Mouse (Mus musculus): Measurements from ENCODE around the gene Parp4.

Gene Parp4

DNA sequence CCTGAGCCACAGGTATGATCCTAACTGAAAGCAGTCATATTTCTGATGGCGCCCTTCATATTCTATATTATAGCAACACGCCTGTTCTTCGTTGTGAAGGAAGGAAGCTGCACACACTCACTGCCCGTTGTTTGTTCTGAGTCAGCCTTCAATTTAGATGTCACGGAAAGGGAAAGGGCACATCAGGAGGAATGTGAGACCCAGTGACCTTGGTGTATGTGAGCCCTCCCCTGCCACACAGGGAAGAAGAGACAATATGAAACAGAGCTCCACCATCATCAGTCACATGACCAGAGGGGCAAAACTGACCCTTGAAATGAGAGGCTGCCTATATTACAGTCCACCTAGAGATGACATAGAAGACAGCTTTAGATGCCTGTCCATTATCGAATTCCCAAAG is 6.9 kb downstream of the Parp4 start:
- no peak for TF ChIP-seq GATA4 (IDR thresholded peaks at IDR 0.05; ENCODE audit: insufficient replicate concordance, low read length)

DNA sequence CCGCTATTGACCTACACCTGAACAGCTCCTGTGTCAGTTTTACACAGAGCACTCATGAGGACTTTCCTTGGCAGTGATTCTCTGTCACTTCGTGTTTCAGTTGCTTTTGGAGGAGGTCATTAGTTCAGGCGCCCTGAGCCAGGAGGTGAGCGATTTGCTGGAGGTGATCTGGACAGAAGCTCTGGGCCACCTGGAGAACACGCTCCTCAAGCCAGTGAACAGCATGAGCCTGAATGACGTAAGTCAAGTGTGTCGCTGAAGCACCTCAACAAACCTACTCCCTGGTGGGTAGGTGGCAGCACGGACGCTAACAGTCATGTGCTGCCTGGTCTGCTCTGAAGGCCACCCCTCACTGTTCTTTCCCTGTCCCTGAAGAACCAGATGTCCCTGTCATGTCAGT is 16.8 kb downstream of the Parp4 start:
- TF ChIP-seq GATA4 (IDR thresholded peaks at IDR 0.05; ENCODE audit: insufficient replicate concordance, low read length), result no peak

DNA sequence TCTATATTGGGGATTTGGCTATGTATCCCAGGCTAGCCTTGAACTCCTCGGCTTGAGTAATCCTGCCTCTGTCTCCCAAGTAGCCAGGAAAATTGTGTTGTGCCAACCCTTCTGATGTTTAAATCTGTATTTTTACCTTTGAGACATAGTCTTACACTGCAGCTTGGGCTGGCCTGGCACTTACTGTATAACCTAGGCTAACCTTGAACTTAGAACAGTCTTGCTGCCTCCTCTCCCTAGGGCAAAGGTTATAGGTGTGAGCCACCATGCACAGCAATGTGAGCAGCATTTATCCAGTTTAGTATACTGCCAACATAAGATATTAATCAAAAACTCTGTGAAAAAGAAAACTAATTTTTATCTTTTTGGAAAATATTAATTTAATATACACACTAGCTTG is 19.4 kb downstream of the Parp4 start:
- TF ChIP-seq GATA4 (IDR thresholded peaks at IDR 0.05; ENCODE audit: insufficient replicate concordance, low read length), result no peak

DNA sequence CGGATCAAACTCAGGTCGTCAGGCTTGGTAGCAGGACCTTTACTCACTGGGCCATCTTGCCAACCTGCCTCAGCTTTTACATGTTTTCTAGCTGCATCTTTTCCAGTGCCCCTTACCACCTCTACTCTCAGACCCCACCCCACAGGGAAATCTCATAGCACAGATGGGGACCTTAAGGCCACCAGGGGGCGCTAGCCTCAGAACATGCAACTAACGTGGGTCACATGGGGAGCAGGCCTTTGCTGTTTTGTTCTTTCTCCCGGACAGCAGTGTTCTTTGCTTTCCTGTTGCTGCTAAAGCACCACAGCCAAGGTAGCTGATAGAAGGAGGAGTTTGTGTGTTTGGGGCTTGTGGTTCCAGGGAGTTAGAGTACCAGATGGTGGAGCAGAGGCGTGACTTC is 23.3 kb downstream of the Parp4 start:
- TF ChIP-seq GATA4 (IDR thresholded peaks at IDR 0.05; ENCODE audit: insufficient replicate concordance, low read length), result no peak

DNA sequence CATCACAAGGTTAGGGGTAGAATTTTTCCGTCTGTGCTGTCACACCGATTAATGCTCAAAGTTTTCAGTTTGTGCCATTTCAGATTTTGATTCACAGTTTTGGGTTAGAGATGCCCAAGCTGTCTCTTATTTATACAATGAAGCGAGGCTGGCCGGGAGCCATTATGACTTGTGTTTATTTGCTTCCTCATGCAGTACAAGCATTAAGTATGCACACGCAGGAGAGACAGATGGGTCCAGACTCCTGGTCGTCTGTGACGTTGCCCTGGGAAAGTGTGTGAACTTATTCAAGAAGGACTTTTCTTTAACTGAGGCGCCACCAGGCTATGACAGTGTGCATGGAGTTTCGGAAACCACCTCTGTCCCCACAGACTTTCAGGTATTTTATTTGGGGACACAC is 26.6 kb downstream of the Parp4 start:
- TF ChIP-seq GATA4 (IDR thresholded peaks at IDR 0.05; ENCODE audit: insufficient replicate concordance, low read length), result no peak

DNA sequence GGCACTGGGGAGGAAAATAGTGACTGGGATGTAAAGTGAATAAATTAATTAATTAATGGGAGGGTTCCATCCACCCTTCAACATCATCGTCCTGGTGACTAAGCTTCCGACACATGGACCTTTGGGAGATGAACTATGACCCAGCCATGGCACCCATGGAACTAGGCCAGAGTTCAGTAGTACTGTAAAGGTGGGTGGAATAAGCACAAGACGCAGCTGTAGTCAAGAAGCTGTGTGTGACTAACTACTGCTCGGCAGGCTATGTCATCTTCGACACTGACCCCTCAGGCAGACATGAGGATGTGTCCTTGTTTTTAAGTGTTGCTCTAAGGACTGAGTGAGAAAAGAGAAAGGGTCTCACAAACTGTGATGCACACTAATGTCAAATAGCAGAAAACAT is 29.0 kb downstream of the Parp4 start:
- TF ChIP-seq GATA4 (IDR thresholded peaks at IDR 0.05; ENCODE audit: insufficient replicate concordance, low read length), result no peak

DNA sequence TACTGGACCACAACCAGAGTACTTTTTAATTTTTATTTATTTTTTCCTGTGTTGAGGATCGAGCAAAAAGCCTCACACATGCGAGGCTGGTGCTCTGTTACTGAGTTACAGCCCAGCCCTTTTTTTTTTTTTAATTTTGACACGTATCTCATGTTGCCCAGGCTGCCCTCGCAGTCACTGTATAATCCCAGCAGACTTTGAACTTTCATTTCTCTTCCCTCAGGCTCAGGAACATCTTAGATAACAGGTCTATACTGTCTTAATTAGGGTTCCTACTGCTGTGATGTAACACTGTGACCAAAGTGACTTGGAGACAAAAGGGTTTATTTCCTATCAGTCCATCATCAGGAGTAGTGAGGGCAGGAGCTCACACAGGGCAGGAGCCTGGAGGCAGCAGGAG is 29.7 kb downstream of the Parp4 start:
- no peak for TF ChIP-seq GATA4 (IDR thresholded peaks at IDR 0.05; ENCODE audit: insufficient replicate concordance, low read length)

DNA sequence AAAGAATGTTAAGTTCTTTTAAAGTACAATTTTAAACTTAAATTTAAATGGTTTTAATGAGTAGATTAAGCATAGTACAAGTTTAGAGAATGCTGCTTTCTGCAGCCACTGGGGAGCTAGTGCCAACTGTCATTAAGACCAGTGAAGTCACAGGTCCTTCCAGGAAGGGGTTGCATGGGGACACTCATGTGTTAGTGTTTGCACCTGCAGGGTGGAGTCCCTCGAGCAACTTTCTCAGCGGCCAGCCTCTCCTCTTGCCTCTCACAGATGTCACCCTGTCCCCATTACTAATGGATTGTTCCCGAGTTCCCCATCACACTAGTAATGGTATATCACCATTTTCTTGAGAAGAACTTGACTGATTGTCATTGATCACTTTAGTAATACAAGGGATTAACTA is 37.8 kb downstream of the Parp4 start:
- no peak for TF ChIP-seq GATA4 (IDR thresholded peaks at IDR 0.05; ENCODE audit: insufficient replicate concordance, low read length)

DNA sequence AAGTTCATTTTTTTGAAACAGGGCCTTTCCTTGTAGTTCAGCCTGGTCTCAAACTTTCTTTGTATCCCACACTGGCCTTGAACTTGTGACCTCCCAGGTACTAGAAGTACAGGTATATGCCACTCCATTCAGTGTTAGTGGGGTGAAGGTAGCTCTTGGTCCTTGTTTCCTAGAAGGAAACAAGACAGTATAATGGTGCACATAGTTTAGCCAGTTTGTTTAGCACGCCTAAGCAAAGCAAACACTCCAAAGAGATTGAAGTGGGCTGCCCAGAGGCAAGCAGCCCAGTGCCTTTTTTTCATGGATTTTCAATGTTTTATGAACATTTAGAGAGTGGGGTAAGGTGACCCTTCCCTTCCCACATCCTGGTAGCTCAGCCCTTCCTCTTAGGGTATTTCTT is 42.1 kb downstream of the Parp4 start:
- no peak for TF ChIP-seq GATA4 (IDR thresholded peaks at IDR 0.05; ENCODE audit: insufficient replicate concordance, low read length)

DNA sequence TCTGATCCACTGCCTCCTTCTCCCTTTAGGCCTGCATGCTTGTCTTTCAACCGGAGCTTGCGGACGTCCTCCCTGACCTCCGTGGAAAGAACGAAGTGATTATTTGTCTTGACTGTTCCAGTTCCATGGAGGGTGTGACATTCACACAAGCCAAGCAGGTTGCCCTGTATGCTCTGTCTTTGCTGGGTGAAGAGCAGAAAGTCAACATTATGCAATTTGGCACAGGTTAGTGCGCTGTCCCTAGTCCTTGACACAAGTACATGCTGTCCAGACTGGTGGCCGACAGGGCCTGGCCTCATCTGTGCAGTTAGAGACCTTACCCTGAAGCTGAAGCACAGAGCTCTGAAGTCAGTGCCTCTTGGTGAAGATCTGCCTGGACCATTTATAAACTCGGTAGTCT is 45.0 kb downstream of the Parp4 start:
- TF ChIP-seq GATA4 (IDR thresholded peaks at IDR 0.05; ENCODE audit: insufficient replicate concordance, low read length), result no peak

DNA sequence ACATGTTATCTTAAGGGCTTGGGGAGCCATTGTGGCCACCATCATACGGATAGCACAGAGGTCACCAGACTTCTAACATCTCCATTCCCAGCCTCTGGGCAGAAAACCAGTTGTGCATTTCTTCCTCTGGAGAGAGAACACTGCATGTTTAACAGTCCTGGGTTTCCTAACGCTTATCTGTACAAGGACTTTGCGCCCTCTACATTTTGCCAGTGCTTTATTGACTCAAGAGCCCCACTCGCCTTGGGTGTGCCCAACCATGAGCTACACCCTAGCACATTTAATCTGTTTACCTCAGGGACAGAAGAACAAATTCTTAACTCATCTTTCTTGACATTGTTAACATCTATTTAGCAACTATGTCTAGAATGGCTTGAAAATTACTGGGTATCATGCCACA is 50.8 kb downstream of the Parp4 start:
- peak; percentile 98 for TF ChIP-seq GATA4 (IDR thresholded peaks at IDR 0.05; ENCODE audit: insufficient replicate concordance, low read length)

DNA sequence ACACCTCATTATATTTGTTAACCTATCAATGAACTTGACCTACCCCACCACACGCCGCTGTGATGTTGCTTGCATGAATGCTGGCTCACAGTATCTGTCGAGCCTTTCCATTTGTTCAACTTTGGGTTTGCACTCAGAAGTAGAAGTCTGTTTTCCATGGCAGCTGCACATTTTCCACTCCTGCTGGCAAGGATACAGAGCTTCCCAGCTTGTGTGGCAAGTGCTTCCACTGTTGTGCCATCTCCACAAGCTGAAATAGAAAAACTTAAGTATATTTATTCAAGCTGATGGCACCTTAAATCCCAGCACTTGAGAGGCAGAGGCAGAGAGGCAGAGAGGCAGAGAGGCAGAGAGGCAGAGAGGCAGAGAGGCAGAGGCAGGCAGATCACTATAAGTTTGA is 52.9 kb downstream of the Parp4 start:
- TF ChIP-seq GATA4 (IDR thresholded peaks at IDR 0.05; ENCODE audit: insufficient replicate concordance, low read length), result no peak

DNA sequence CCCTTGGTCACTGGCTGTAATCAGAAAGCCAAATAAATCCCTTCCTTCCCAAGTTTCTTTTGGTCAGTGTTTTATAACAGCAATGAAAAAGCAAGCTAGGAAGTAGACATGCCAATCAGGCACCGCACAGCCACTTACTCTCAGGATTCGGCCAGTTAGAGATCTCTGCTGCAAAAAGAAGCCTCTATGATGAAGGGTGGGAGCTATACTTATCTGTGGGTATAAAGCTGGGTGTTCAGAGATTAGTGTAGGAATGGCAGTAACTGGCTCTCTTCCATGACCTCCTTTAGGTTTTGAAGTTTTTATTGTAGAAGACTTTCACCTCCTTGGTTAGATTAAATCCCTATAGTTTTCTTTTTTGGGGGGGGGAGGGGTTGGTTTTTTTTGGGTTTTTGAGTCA is 55.7 kb downstream of the Parp4 start:
- no peak for TF ChIP-seq GATA4 (IDR thresholded peaks at IDR 0.05; ENCODE audit: insufficient replicate concordance, low read length)

DNA sequence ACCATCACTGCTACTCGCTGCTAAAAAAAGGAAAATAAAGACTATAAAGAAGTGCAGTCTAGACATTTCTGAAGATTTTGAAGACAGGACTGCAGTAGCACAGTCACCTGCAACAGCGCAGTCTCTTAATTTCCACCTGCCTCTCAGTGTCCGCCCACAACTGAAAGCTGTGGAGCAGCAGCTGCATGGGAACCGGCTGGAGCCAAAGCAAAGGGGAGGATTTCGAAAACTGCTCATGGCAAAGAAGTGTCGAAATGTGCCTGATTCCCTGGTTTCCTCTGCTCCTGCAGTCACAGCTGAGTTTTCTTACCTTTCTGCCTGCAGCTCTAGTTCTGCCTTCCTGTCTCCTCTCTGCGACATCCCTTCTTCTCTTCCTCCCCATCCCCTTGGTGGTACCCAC is 71.8 kb downstream of the Parp4 start:
- TF ChIP-seq GATA4 (IDR thresholded peaks at IDR 0.05; ENCODE audit: insufficient replicate concordance, low read length), result no peak

DNA sequence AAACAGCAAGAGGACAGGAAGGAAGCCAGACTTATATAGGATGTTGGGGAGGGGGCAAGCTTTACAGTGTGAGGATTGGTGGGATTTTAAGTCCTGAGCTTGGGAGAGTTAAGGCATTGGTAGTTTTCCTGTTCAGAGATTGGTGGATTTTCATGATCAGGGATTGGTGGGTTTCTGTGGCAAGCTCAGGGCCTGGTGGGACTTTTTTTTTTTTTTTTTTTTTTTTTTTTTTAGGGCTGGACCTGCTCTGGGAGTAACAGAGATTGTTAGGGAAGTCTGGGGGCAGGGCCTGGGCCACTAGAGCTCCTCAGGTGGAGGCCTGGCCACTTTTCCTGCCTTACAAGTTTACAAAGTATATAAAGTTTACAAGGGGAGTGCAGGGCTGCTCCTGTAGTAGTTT is 74.0 kb downstream of the Parp4 start:
- no peak for TF ChIP-seq GATA4 (IDR thresholded peaks at IDR 0.05; ENCODE audit: insufficient replicate concordance, low read length)

DNA sequence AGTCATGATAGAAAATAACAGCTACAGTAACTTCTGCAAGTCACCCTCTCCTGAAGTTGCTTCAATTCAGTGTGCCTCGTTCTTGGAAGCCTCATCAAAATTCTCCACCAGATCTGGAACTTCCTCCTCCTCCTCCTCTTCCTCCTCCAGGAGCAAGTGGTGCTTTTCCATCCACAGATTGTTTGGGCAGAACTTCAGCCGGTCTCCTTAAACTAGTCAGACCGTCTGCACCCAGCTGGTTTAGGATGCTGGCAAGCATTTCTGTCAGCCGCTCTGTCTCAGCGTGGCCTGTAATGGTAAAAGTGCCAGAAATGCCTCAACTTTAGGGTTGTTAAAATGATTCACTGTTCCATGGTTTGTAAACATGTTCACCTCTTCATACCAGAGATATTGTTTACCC is 90.2 kb downstream of the Parp4 start:
- no peak for TF ChIP-seq GATA4 (IDR thresholded peaks at IDR 0.05; ENCODE audit: insufficient replicate concordance, low read length)

DNA sequence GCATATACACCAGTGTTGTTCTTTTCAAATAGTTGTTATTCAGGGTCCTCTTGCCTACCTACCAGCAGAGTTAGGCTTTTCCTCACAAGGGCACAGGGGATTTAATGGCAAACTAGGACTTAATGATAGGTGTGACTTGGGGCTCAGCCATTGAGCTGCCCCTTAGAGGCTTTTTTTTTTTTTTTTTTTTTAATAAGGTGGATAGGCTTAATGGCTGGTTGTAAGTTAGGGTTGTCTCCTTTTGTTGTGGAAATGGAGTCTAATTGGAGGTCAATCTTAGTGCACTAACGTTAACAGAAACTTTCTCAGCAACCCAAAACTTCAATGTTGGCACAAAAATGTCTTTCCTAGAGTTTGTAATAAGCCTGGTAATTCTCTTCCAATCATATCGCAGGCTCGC is 91.5 kb downstream of the Parp4 start:
- TF ChIP-seq GATA4 (IDR thresholded peaks at IDR 0.05; ENCODE audit: insufficient replicate concordance, low read length), result no peak

All from liver, adult (tissue).